In the genomic region with DNA sequence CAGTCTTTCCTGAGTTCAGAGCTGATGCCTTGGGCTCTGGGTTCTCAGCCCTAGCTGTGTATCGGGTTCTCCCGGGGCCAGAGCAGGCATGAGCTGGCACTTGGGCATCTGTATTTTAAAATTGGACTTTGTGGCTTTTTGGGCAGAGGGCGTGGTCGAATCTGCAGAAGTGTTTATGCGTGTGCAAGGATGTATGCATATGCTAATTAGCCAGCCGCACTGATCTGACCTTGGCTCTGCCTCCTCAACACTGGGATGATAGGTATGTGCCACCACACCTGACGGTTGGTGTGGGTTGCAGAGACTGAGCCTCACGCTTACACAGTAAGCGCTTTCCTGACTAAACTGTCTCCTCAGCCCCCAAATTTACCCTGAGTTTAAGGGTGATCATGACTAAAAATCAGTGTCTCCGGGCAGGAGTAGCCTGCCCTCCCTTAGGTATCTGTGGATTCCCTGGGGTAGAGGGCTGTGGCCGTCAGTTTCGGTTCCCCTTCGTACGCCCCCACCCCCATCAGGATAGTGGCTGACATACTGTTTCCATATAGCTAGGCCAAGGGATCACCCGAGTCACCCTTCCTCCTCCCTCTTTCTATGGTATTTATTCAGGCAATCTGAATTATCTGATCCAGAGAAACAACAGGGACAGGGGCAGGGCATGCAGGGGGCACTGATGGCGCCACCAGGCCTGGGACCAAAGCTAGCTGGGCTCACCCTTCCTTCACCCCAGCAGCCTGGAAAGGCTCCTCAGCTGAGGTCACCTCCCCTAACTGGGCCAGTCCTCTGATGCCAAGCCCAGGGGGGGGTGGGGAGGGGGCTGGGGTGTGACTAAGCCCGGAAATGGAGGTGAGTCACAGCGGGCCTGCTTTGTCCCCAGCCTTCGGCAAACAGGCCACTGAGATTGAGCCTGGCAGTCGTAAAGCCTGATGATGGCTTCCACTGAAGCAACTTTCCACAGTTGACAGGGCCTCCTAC, we compare ENCODE assay signal across 9 mouse cellular contexts. TPM values are rescaled to one million over a fixed set of nuclear protein-coding genes. Genes with fewer than 3 reads are reported as not detected.
DNase-seq lines count a peak whose midpoint lies in the region; ATAC-seq and TF ChIP-seq lines count a peak whose summit lies in the region.
"Had no signal": no experiment of that assay in that cellular context is flagged by ENCODE, and none has a peak within 500 bp of the region (broad histone marks: within the 10 kb centered on the region; RNA-seq: fewer than 3 reads in every experiment).

No protein-coding gene starts in this region.

- no peak overlapping the region for H3K9ac ChIP-seq in neural tube, embryonic 15.5 days (replicated peaks)
- no peak overlapping the region for H3K9ac ChIP-seq in hindbrain, embryonic 16.5 days (ENCODE audit: low read depth, low read length)

- DNase-seq in adrenal gland, adult (ENCODE audit: inconsistent age in 2 of 2, low spot score in 1 of 2), result peak; percentile 79 to 87
- no peak for DNase-seq in adrenal gland, postnatal 4 days (ENCODE audit: low spot score in 2 of 2)
- peak; percentile 91 for DNase-seq in 3134 (ENCODE audit: extremely low read depth, insufficient read length, low spot score)
- DNase-seq in adrenal gland, postnatal 25 days, result peak; percentile 65
- DNase-seq in heart, postnatal 36 days, result peak; percentile 36 to 52
- no peak for DNase-seq in left cerebral cortex, adult 2 months (ENCODE audit: extremely low spot score in 1 of 2, low spot score in 2 of 2)
- DNase-seq: right cerebral cortex, postnatal 4 days had no signal

- no peaks in the 10 kb centered on the region for H3K36me3 ChIP-seq in neural tube, embryonic 15.5 days
- no peaks in the 10 kb centered on the region for H3K36me3 ChIP-seq in hindbrain, embryonic 16.5 days (ENCODE audit: control insufficient read depth, insufficient read depth, low read length)

- H3K27me3 ChIP-seq in neural tube, embryonic 15.5 days (replicated peaks), result peaks cover 16% of the 10 kb centered on the region
- H3K27me3 ChIP-seq in hindbrain, embryonic 16.5 days (replicated peaks; ENCODE audit: control insufficient read depth, insufficient read depth, low read length), result no peaks in the 10 kb centered on the region

- WGBS in neural tube, embryonic 15.5 days, result 63% methylated on average over 20 of the region's 20 CpGs
- 77% methylated on average over 20 of the region's 20 CpGs for WGBS in hindbrain, embryonic 16.5 days

- no peaks in the 10 kb centered on the region for H3K9me3 ChIP-seq in neural tube, embryonic 15.5 days (replicated peaks)
- no peaks in the 10 kb centered on the region for H3K9me3 ChIP-seq in hindbrain, embryonic 16.5 days (ENCODE audit: control insufficient read depth, low read length)

- no peaks in the 10 kb centered on the region for H3K4me1 ChIP-seq in neural tube, embryonic 15.5 days
- no peaks in the 10 kb centered on the region for H3K4me1 ChIP-seq in hindbrain, embryonic 16.5 days (ENCODE audit: control insufficient read depth, insufficient read depth, low read depth, low read length)

- no peak overlapping the region for H3K4me3 ChIP-seq in neural tube, embryonic 15.5 days (replicated peaks)
- H3K4me3 ChIP-seq in left cerebral cortex, adult 2 months, result no peak overlapping the region
- H3K4me3 ChIP-seq in hindbrain, embryonic 16.5 days (ENCODE audit: low read length), result no peak overlapping the region

- TF ChIP-seq CTCF in left cerebral cortex, adult 2 months (IDR thresholded peaks at IDR 0.05), result no peak

- no peak overlapping the region for H3K4me2 ChIP-seq in neural tube, embryonic 15.5 days
- no peak overlapping the region for H3K4me2 ChIP-seq in hindbrain, embryonic 16.5 days (ENCODE audit: low read length)

- H3K27ac ChIP-seq in neural tube, embryonic 15.5 days (replicated peaks), result no peak overlapping the region
- H3K27ac ChIP-seq in left cerebral cortex, adult 2 months, result no peak overlapping the region
- H3K27ac ChIP-seq in hindbrain, embryonic 16.5 days (ENCODE audit: low read depth, low read length), result no peak overlapping the region

- intact Hi-C loops in heart, postnatal 36 days (cut with DNase I), result no loop called here
- intact Hi-C loops in left cerebral cortex, adult 2 months (cut with DNase I), result no loop called here

- ATAC-seq in neural tube, embryonic 15.5 days (ENCODE audit: low FRiP score), result no peak
- no peak for ATAC-seq in hindbrain, embryonic 16.5 days

RNA-seq across cellular contexts. Expression of a gene that starts 7.3 kb away (rescaled TPM):
- 1 to 10 TPM; 8.7 to 8.9 TPM for total RNA-seq in adrenal gland, postnatal 4 days (2021)
- 9.1 and 13.7 TPM in 2 replicates for total RNA-seq in adrenal gland, postnatal 25 days (2021)
- 10 to 100 TPM; 16.1 to 18.3 TPM for total RNA-seq in heart, postnatal 36 days (2021)
- polyA plus RNA-seq in neural tube, embryonic 15.5 days (2015; fragmentation: Nextera tagmentation; extraction: Ambion mirVana), result 3.2 and 3.4 TPM in 2 replicates
- total RNA-seq in left cerebral cortex, adult 2 months (2021), result 10 to 100 TPM; 16.5 to 19.0 TPM
- 4.7 and 4.9 TPM in 2 replicates for polyA plus RNA-seq in hindbrain, embryonic 16.5 days (2015; fragmentation: Nextera tagmentation; extraction: Ambion mirVana)

RNA-seq across cellular contexts. Expression of a gene that starts 7.3 kb away (rescaled TPM):
- 10 to 100 TPM; 58.4 to 64.4 TPM for total RNA-seq in adrenal gland, postnatal 4 days (2021)
- 92.1 and 129 TPM in 2 replicates for total RNA-seq in adrenal gland, postnatal 25 days (2021)
- total RNA-seq in heart, postnatal 36 days (2021), result 10 to 100 TPM; 37.4 to 41.4 TPM
- 9.3 and 10.4 TPM in 2 replicates for polyA plus RNA-seq in neural tube, embryonic 15.5 days (2015; fragmentation: Nextera tagmentation; extraction: Ambion mirVana)
- total RNA-seq in left cerebral cortex, adult 2 months (2021), result 10 to 100 TPM; 72.3 to 88.2 TPM
- polyA plus RNA-seq in hindbrain, embryonic 16.5 days (2015; fragmentation: Nextera tagmentation; extraction: Ambion mirVana), result 14.2 and 16.4 TPM in 2 replicates

RNA-seq across cellular contexts. Expression of a gene that starts 21.9 kb away (rescaled TPM):
- 10 to 100 TPM; 50.6 to 53.4 TPM for total RNA-seq in adrenal gland, postnatal 4 days (2021)
- 72.0 and 75.6 TPM in 2 replicates for total RNA-seq in adrenal gland, postnatal 25 days (2021)
- 10 to 100 TPM; 18.0 to 20.5 TPM for total RNA-seq in heart, postnatal 36 days (2021)
- 4.3 and 4.5 TPM in 2 replicates for polyA plus RNA-seq in neural tube, embryonic 15.5 days (2015; fragmentation: Nextera tagmentation; extraction: Ambion mirVana)
- 10 to 100 TPM; 49.6 to 50.0 TPM for total RNA-seq in left cerebral cortex, adult 2 months (2021)
- polyA plus RNA-seq in hindbrain, embryonic 16.5 days (2015; fragmentation: Nextera tagmentation; extraction: Ambion mirVana), result 4.1 and 4.7 TPM in 2 replicates

RNA-seq across cellular contexts. Expression of a gene that starts 38.1 kb away (rescaled TPM):
- 10 to 100 TPM; 10.4 to 11.8 TPM for total RNA-seq in adrenal gland, postnatal 4 days (2021)
- total RNA-seq in adrenal gland, postnatal 25 days (2021), result 3.9 and 6.2 TPM in 2 replicates
- total RNA-seq in heart, postnatal 36 days (2021), result 1 to 10 TPM; 2.0 to 2.1 TPM
- 28.4 and 29.0 TPM in 2 replicates for polyA plus RNA-seq in neural tube, embryonic 15.5 days (2015; fragmentation: Nextera tagmentation; extraction: Ambion mirVana)
- 10 to 100 TPM; 14.0 to 14.1 TPM for total RNA-seq in left cerebral cortex, adult 2 months (2021)
- polyA plus RNA-seq in hindbrain, embryonic 16.5 days (2015; fragmentation: Nextera tagmentation; extraction: Ambion mirVana), result 27.7 and 30.2 TPM in 2 replicates

Comparison
In these comparisons a context has a peak if more than half of its experiments do, and no peak if none do; other contexts are left out.
1. DNase-seq: peak in adrenal gland, adult (2 of 2), 3134 (single experiment), adrenal gland, postnatal 25 days (single experiment) and heart, postnatal 36 days (2 of 2); none in adrenal gland, postnatal 4 days (0 of 2) and left cerebral cortex, adult 2 months (0 of 2).